Mouse (Mus musculus): Measurements from ENCODE around the gene Krt14.

Krt14 gene

GRCm38 (mm10) chr11:100164392-100164791, 43.0 kb downstream of the Krt14 start:
- DNase-seq (ENCODE audit: low read depth): no peak

GRCm38 (mm10) chr11:100157908-100158477, 49.4 kb downstream of the Krt14 start:
- DNase-seq (ENCODE audit: low read depth): no peak

- no peak for DNase-seq (ENCODE audit: low read depth)
These were observed 50.0 kb downstream of the Krt14 start for GRCm38 (mm10) chr11:100157331-100157730.

GRCm38 (mm10) chr11:100155497-100156255, 51.7 kb downstream of the Krt14 start:
- DNase-seq (ENCODE audit: low read depth): no peak
